Mouse (Mus musculus): ENCODE measurements around the gene Gja1. TPM values are rescaled to one million over a fixed set of nuclear protein-coding genes. Genes with fewer than 3 reads are reported as not detected.

Gja1 gene
- 9.1 TPM for polyA plus RNA-seq (2014; fragmentation: Illumina TruSeq; extraction: RNeasy Lipid Tissue Mini Kit (QIAGEN cat#74804); ENCODE audit: low read depth, low replicate concordance)

GRCm38 (mm10) chr10:56377097-56377965 is at the start of gene Gja1:
Gene Gja1, plus strand, starts transcription at chr10:56377330.

Other genes starting within 250 kb of the Gja1 start
- 19.9 TPM for gene Tbc1d32, start 148.6 kb upstream of the Gja1 start, polyA plus RNA-seq (2014; fragmentation: Illumina TruSeq; extraction: RNeasy Lipid Tissue Mini Kit (QIAGEN cat#74804); ENCODE audit: low read depth, low replicate concordance)